8 mouse cellular contexts compared by ENCODE assay signal in genomic region chrX:142227398-142228054, GRCm38 (mm10). TPM values are rescaled to one million over a fixed set of nuclear protein-coding genes. Genes with fewer than 3 reads are reported as not detected.
DNase-seq lines count a peak whose midpoint lies in the region; ATAC-seq and TF ChIP-seq lines count a peak whose summit lies in the region.

No protein-coding gene starts in this region.

- H3K27ac ChIP-seq in kidney, adult 2 months (ENCODE audit: insufficient read depth, low read depth, low read length) = peak overlapping the region; percentile 89; the same call in 1 of the 2 replicates
- H3K27ac ChIP-seq in lung, embryonic 16.5 days (ENCODE audit: low read length) = peak overlapping the region; percentile 95

- WGBS in kidney, adult 2 months = 2% methylated on average over 15 of the region's 15 CpGs
- 18% methylated on average over 15 of the region's 15 CpGs for WGBS in lung, embryonic 16.5 days

- H3K4me1 ChIP-seq in G1E (ENCODE audit: insufficient read depth, low read depth, low read length) = no peaks in the 10 kb centered on the region
- H3K4me1 ChIP-seq in kidney, adult 2 months (ENCODE audit: control insufficient read depth, insufficient read depth, low read length) = no peaks in the 10 kb centered on the region
- H3K4me1 ChIP-seq in lung, embryonic 16.5 days (replicated peaks; ENCODE audit: control insufficient read depth, insufficient read depth, low read length) = no peaks in the 10 kb centered on the region

- no peaks in the 10 kb centered on the region for H3K27me3 ChIP-seq in G1E (ENCODE audit: insufficient read depth, low read length)
- no peaks in the 10 kb centered on the region for H3K27me3 ChIP-seq in kidney, adult 2 months (replicated peaks; ENCODE audit: control insufficient read depth, insufficient read depth, low read length)
- H3K27me3 ChIP-seq in lung, embryonic 16.5 days (ENCODE audit: control insufficient read depth, insufficient read depth, low read depth, low read length) = no peaks in the 10 kb centered on the region

- no peak for TF ChIP-seq CTCF in G1E (IDR thresholded peaks at IDR 0.05; ENCODE audit: low read depth, low read length)
- TF ChIP-seq CTCF in kidney, adult 2 months (conservative IDR thresholded peaks at IDR 0.05; ENCODE audit: insufficient read depth, insufficient read length, low read depth, low read length) = no peak

- H3K4me3 ChIP-seq in G1E (ENCODE audit: low read depth, low read length) = peak overlapping the region; percentile 75
- H3K4me3 ChIP-seq in kidney, adult 2 months (ENCODE audit: insufficient read depth, low read depth, low read length) = peak overlapping the region; percentile 46
- H3K4me3 ChIP-seq in lung, embryonic 16.5 days (ENCODE audit: low read length) = peak overlapping the region; percentile 60

- H3K9me3 ChIP-seq in G1E (replicated peaks) = no peaks in the 10 kb centered on the region
- H3K9me3 ChIP-seq in lung, embryonic 16.5 days (ENCODE audit: control insufficient read depth, low read length) = no peaks in the 10 kb centered on the region

- no peak for TF ChIP-seq POLR2A in kidney, adult 2 months (IDR thresholded peaks at IDR 0.05; ENCODE audit: low read depth, low read length)

- H3K36me3 ChIP-seq in G1E (replicated peaks) = no peaks in the 10 kb centered on the region
- H3K36me3 ChIP-seq in kidney, adult 2 months (ENCODE audit: control insufficient read depth, insufficient read depth, low read length) = no peaks in the 10 kb centered on the region
- H3K36me3 ChIP-seq in lung, embryonic 16.5 days (ENCODE audit: control insufficient read depth, insufficient read depth, low read length) = no peaks in the 10 kb centered on the region

- DNase-seq in 3T3-L1 (ENCODE audit: low read depth, low spot score) = peak; percentile 73
- peak; percentile 26 for DNase-seq in G1E (ENCODE audit: low spot score)
- DNase-seq in cerebellum, adult 9-10 months = peak; percentile 33
- peak; percentile 77 for DNase-seq in kidney, adult 2 months
- peak; percentile 77 for DNase-seq in retina, postnatal 1 day
- DNase-seq in urinary bladder, postnatal 10 days (ENCODE audit: low spot score) = no peak

- peak overlapping the region; percentile 53 for H3K4me2 ChIP-seq in lung, embryonic 16.5 days (ENCODE audit: low read depth, low read length)

- ATAC-seq in G1E (ENCODE audit: extremely low read depth, insufficient number of reproducible peaks, low FRiP score, poor library complexity, severe bottlenecking) = peak; percentile 43
- ATAC-seq in granulocyte monocyte progenitor cell, adult 5-6 weeks (replicated peaks; ENCODE audit: poor library complexity, severe bottlenecking) = peak; percentile 74
- ATAC-seq in lung, embryonic 16.5 days (ENCODE audit: low read depth) = peak; percentile 82

- H3K9ac ChIP-seq in lung, embryonic 16.5 days (ENCODE audit: low read length) = peak overlapping the region; percentile 65

RNA-seq across cellular contexts. Expression of gene Nxt2, which starts 1.0 kb away (rescaled TPM):
- 7.8 and 9.1 TPM in 2 replicates for total RNA-seq in G1E (2014; fragmentation: Nextera tagmentation)
- 6.9 and 7.7 TPM in 2 replicates for total RNA-seq in G1E (2017)
- polyA plus RNA-seq in G1E (2012) = 0.19 and 0.72 TPM in 2 replicates
- 5.0 and 7.4 TPM in 2 replicates for total RNA-seq in granulocyte monocyte progenitor cell, adult 5-6 weeks (2014; fragmentation: Nextera tagmentation)
- 17.0 and 20.7 TPM in 2 replicates for total RNA-seq in granulocyte monocyte progenitor cell, adult 5-6 weeks (2017)
- polyA plus RNA-seq in kidney, adult 2 months (2012; rRNA removed) = 11.0 and 15.5 TPM in 2 replicates
- 25.7 and 27.5 TPM in 2 replicates for polyA plus RNA-seq in lung, embryonic 16.5 days (2015; fragmentation: Nextera tagmentation; extraction: Ambion mirVana)

RNA-seq across cellular contexts. Expression of gene Gucy2f, which starts 30.8 kb away (rescaled TPM):
- total RNA-seq in G1E (2014; fragmentation: Nextera tagmentation) (not detected in 2 replicates), G1E (2017) (under 0.01 TPM in 2 replicates)
- polyA plus RNA-seq in G1E (2012) = not detected in 2 replicates
- not detected in 2 replicates for total RNA-seq in granulocyte monocyte progenitor cell, adult 5-6 weeks (2014; fragmentation: Nextera tagmentation)
- total RNA-seq in granulocyte monocyte progenitor cell, adult 5-6 weeks (2017) = not detected in 2 replicates
- polyA plus RNA-seq in kidney, adult 2 months (2012; rRNA removed) = 0.09 and 0.11 TPM in 2 replicates
- 0.04 TPM in 1 of 2 replicates, not detected in the other for polyA plus RNA-seq in lung, embryonic 16.5 days (2015; fragmentation: Nextera tagmentation; extraction: Ambion mirVana)
